Mouse (Mus musculus): ENCODE data around the gene Dynlrb1. TPM values are rescaled to one million over a fixed set of nuclear protein-coding genes. Genes with fewer than 3 reads are reported as not detected.

Gene Dynlrb1
- polyA plus RNA-seq, 2 experiments = 149 to 178 TPM

DNA sequence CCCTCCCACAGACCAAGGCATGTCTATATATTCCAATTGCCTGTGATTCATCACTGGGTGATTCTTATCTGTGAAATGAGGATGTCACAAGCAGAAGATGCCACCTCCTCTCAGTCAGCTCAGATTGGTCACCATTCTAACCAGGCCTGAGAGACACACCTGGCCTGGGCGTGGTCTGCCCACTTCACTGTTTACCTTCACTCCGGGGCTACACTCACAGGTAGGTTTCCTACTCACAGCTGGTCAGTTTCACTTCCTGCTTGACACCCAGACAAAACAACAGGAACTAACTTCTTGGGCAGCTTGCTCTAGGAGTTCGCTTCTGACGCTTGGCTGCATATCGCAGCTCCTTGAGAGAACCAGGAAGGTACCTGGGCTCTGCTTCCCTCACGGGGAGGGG lies 59.1 kb downstream of the Dynlrb1 start:
- H3K4me1 ChIP-seq (replicated peaks; ENCODE audit: control insufficient read depth in 2 of 2, insufficient read depth in 2 of 2, low read length in 1 of 2) = no peaks in the 10 kb centered on the region
- no peak overlapping the region for H3K4me2 ChIP-seq (ENCODE audit: low read depth)
- no peak overlapping the region for H3K9ac ChIP-seq (replicated peaks)
- H3K36me3 ChIP-seq (replicated peaks; ENCODE audit: control insufficient read depth, insufficient read depth, low read depth) = peaks cover 6% of the 10 kb centered on the region; the same call in 1 of the 2 replicates
- H3K9me3 ChIP-seq (ENCODE audit: control insufficient read depth, low read length) = no peaks in the 10 kb centered on the region
- TF ChIP-seq CTCF (IDR thresholded peaks at IDR 0.05; ENCODE audit: low read depth) (no peak), EP300 (IDR thresholded peaks at IDR 0.05; ENCODE audit: low read depth) (no peak)
- WGBS (ENCODE audit: insufficient replicate concordance) = 77% methylated on average over 6 of the region's 6 CpGs
- ATAC-seq (ENCODE audit: insufficient read depth) (no peak), DNase-seq (ENCODE audit: low read depth in 3 of 3, low spot score in 3 of 3) (no peak)
- no peaks in the 10 kb centered on the region for H3K27me3 ChIP-seq (ENCODE audit: control insufficient read depth, insufficient read depth, low read length)
- no peak overlapping the region for H3K4me3 ChIP-seq (ENCODE audit: insufficient read depth in 1 of 2, low read depth in 2 of 2, low read length in 2 of 2)
- H3K27ac ChIP-seq = no peak overlapping the region

DNA sequence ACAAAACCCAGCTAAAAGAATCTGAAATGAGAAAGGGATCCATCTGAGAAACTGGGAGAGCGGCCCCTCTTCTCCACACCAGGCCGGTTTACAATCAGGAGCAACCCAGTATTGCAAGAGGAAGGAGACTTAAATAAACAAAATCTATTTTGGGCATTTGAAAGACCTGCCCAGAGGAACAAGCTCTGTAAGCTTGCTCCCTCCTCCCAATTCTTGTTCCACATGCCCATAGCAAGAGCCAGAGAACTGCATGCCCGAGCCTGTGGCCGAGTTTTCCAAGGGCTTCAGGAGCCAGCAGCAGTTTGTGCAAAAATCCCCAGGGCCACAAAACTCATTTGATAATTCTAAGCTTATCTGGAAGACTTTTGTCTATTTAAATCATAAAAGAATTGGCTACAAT lies 63.2 kb downstream of the Dynlrb1 start:
- H3K27me3 ChIP-seq (ENCODE audit: control insufficient read depth, insufficient read depth, low read length) = no peaks in the 10 kb centered on the region
- WGBS (ENCODE audit: insufficient replicate concordance) = 69% methylated on average over 4 of the region's 4 CpGs
- DNase-seq (ENCODE audit: low read depth in 3 of 3, low spot score in 3 of 3) (no peak), ATAC-seq (ENCODE audit: insufficient read depth) (no peak)
- TF ChIP-seq CTCF (IDR thresholded peaks at IDR 0.05; ENCODE audit: low read depth) = no peak
- TF ChIP-seq EP300 (IDR thresholded peaks at IDR 0.05; ENCODE audit: low read depth) = no peak
- no peak overlapping the region for H3K27ac ChIP-seq
- H3K4me2 ChIP-seq (ENCODE audit: low read depth) = no peak overlapping the region
- no peak overlapping the region for H3K9ac ChIP-seq (replicated peaks)
- H3K9me3 ChIP-seq (ENCODE audit: control insufficient read depth, low read length) = no peaks in the 10 kb centered on the region
- no peak overlapping the region for H3K4me3 ChIP-seq (ENCODE audit: insufficient read depth in 1 of 2, low read depth in 2 of 2, low read length in 2 of 2)
- peaks cover 4% of the 10 kb centered on the region; the same call in 1 of the 2 replicates for H3K36me3 ChIP-seq (replicated peaks; ENCODE audit: control insufficient read depth, insufficient read depth, low read depth)
- H3K4me1 ChIP-seq (replicated peaks; ENCODE audit: control insufficient read depth in 2 of 2, insufficient read depth in 2 of 2, low read length in 1 of 2) = no peaks in the 10 kb centered on the region

Other genes with a start within 250 kb of the Dynlrb1 start
- 0.14 and 0.16 TPM in 2 replicates for gene Gm14226, start 218.3 kb upstream of the Dynlrb1 start, polyA plus RNA-seq (2012; rRNA removed)
- 0.36 and 0.49 TPM in 2 replicates for gene Gm14226, start 218.3 kb upstream of the Dynlrb1 start, polyA plus RNA-seq (2014; fragmentation: Nextera tagmentation; extraction: Ambion mirVana)
- gene Ahcy, start 162.0 kb upstream of the Dynlrb1 start, polyA plus RNA-seq (2012; rRNA removed) = 88.4 and 89.4 TPM in 2 replicates
- 61.3 and 65.7 TPM in 2 replicates for gene Ahcy, start 162.0 kb upstream of the Dynlrb1 start, polyA plus RNA-seq (2014; fragmentation: Nextera tagmentation; extraction: Ambion mirVana)
- 4.7 and 6.0 TPM in 2 replicates for gene Itch, start 103.0 kb upstream of the Dynlrb1 start, polyA plus RNA-seq (2012; rRNA removed)
- gene Itch, start 103.0 kb upstream of the Dynlrb1 start, polyA plus RNA-seq (2014; fragmentation: Nextera tagmentation; extraction: Ambion mirVana) = 14.2 and 14.4 TPM in 2 replicates
- gene Map1lc3a, start 39.8 kb downstream of the Dynlrb1 start, polyA plus RNA-seq (2012; rRNA removed) = 7.7 and 9.1 TPM in 2 replicates
- gene Map1lc3a, start 39.8 kb downstream of the Dynlrb1 start, polyA plus RNA-seq (2014; fragmentation: Nextera tagmentation; extraction: Ambion mirVana) = 16.1 and 17.8 TPM in 2 replicates
- gene Pigu, start 120.9 kb downstream of the Dynlrb1 start, polyA plus RNA-seq (2012; rRNA removed) = 16.7 and 20.1 TPM in 2 replicates
- gene Pigu, start 120.9 kb downstream of the Dynlrb1 start, polyA plus RNA-seq (2014; fragmentation: Nextera tagmentation; extraction: Ambion mirVana) = 22.2 and 24.4 TPM in 2 replicates
- gene Trp53inp2, start 144.5 kb downstream of the Dynlrb1 start, polyA plus RNA-seq (2012; rRNA removed) = 2.2 and 2.7 TPM in 2 replicates
- gene Trp53inp2, start 144.5 kb downstream of the Dynlrb1 start, polyA plus RNA-seq (2014; fragmentation: Nextera tagmentation; extraction: Ambion mirVana) = 1.4 and 1.9 TPM in 2 replicates
- gene Ncoa6, start 237.4 kb downstream of the Dynlrb1 start, polyA plus RNA-seq (2012; rRNA removed) = 8.4 and 9.0 TPM in 2 replicates
- gene Ncoa6, start 237.4 kb downstream of the Dynlrb1 start, polyA plus RNA-seq (2014; fragmentation: Nextera tagmentation; extraction: Ambion mirVana) = 6.5 and 8.9 TPM in 2 replicates

Measured in liver, embryonic 14.5 days (tissue).